Mouse (Mus musculus) cortical plate, adult 2 months (tissue): Measurements from ENCODE around the gene Ccdc163.

ENCODE experiments used
- CTCF ChIP-seq: fragments of 200-500 bp; IDR thresholded peaks from 2 replicates; pipeline ENCODE4 v1.5.1; 2011; ENCODE audit warnings: mild to moderate bottlenecking, control low read depth, low read length; ENCODE audit not compliant: insufficient read depth; ENCODE audit errors: extremely low read depth
- POLR2A ChIP-seq: fragments of 200-500 bp; IDR thresholded peaks from 2 replicates; pipeline ENCODE4 v1.6.1; 2011; ENCODE audit warnings: mild to moderate bottlenecking, low read length, control low read depth; ENCODE audit not compliant: insufficient read depth; ENCODE audit errors: extremely low read depth

DNA sequence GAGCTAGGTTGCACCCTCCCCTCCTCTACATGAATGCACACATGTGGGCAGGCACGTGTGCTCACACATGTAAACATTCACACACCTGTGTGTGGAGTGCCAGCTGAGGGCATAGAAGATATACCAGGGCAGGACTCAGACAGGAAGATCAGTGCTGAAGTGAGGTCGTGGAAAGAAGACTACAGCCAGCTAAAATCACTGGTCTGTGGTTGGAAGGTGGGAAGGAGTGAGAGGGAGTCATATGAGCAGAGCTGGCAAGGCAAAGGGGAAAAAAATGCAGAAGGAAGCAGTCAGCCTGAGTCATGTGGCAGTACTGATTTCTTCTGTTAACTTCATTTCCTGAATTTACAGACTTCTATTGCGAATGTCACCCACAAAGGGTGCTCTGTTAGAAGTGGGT lies 40.2 kb upstream of the Ccdc163 start:
- TF ChIP-seq CTCF (no peak), POLR2A (no peak)
